Mouse (Mus musculus): ENCODE data around the gene Itpkb. TPM values are rescaled to one million over a fixed set of nuclear protein-coding genes. Genes with fewer than 3 reads are reported as not detected.
"Not testable (repeated sequence)": the region's sequence is repeated elsewhere in the genome, so short reads cannot be mapped to it uniquely, and the experiment has no call there.

Itpkb gene
- polyA plus RNA-seq, 1 experiment: 0.03 TPM

DNA sequence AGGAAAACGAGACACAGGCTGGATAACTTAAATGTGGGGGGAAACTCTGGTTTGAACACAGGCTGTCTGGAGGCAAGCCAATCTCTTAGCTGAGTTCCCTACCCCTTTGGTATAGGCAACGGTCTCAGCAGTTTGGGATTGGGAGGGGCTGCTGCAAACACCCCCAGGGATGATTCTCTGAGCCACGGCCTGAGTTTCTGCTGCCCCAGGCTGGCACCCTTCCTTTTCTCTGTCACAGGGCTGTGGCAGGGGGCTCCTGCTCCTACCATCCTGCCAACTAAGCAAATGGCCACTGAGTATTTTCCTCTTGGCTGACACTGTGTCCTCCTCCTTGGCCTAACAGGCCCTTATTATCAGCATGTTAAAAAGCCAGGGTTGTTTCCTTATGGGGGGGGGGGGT is 37.3 kb downstream of the Itpkb start:
- Histone ChIP-seq H3K36me3 (ENCODE audit: control insufficient read depth) (no peaks in the 10 kb centered on the region), H3K9me3 (ENCODE audit: control insufficient read depth, low read length) (no peaks in the 10 kb centered on the region), H3K4me3 (replicated peaks) (no peak overlapping the region), H3K4me1 (ENCODE audit: control insufficient read depth) (peaks cover 14% of the 10 kb centered on the region), H3K27me3 (ENCODE audit: control insufficient read depth) (peaks cover 9% of the 10 kb centered on the region)
- no peak for TF ChIP-seq GATA1 (IDR thresholded peaks at IDR 0.05; ENCODE audit: low read length)
- TF ChIP-seq TAL1 (IDR thresholded peaks at IDR 0.05; ENCODE audit: low read length): no peak

GRCm38 (mm10) chr1:180368112-180368511 is 37.8 kb downstream of the Itpkb start:
- Histone ChIP-seq H3K27me3 (ENCODE audit: control insufficient read depth) (peaks cover 6% of the 10 kb centered on the region), H3K4me3 (replicated peaks) (no peak overlapping the region), H3K36me3 (ENCODE audit: control insufficient read depth) (no peaks in the 10 kb centered on the region), H3K9me3 (ENCODE audit: control insufficient read depth, low read length) (no peaks in the 10 kb centered on the region), H3K4me1 (ENCODE audit: control insufficient read depth) (peaks cover 14% of the 10 kb centered on the region)
- TF ChIP-seq GATA1 (IDR thresholded peaks at IDR 0.05; ENCODE audit: low read length) (no peak), TAL1 (IDR thresholded peaks at IDR 0.05; ENCODE audit: low read length) (no peak)

DNA sequence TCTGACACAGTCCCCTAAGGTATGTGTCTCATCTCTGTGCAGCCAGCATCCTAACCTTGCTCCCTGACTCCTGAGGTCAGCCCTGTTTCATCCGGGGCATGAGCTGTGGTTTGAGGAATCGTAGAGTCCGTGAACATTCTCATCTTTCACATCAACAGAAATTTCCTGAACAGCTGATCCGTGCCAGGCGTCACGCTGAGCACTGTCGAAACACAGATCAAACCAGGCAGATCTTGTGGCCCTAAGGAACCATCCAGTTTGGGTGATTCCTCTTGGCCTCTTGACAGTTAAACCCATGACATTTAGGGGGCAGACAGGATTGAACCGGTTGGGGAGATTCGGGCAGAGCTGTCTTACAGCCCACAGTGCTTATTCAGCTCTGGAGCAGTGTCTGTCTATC is 38.4 kb downstream of the Itpkb start:
- Histone ChIP-seq H3K9me3 (ENCODE audit: control insufficient read depth, low read length) (no peaks in the 10 kb centered on the region), H3K4me1 (ENCODE audit: control insufficient read depth) (peaks cover 14% of the 10 kb centered on the region), H3K27me3 (ENCODE audit: control insufficient read depth) (peaks cover 3% of the 10 kb centered on the region), H3K36me3 (ENCODE audit: control insufficient read depth) (no peaks in the 10 kb centered on the region), H3K4me3 (replicated peaks) (no peak overlapping the region)
- TF ChIP-seq GATA1 (IDR thresholded peaks at IDR 0.05; ENCODE audit: low read length): no peak
- no peak for TF ChIP-seq TAL1 (IDR thresholded peaks at IDR 0.05; ENCODE audit: low read length)

DNA sequence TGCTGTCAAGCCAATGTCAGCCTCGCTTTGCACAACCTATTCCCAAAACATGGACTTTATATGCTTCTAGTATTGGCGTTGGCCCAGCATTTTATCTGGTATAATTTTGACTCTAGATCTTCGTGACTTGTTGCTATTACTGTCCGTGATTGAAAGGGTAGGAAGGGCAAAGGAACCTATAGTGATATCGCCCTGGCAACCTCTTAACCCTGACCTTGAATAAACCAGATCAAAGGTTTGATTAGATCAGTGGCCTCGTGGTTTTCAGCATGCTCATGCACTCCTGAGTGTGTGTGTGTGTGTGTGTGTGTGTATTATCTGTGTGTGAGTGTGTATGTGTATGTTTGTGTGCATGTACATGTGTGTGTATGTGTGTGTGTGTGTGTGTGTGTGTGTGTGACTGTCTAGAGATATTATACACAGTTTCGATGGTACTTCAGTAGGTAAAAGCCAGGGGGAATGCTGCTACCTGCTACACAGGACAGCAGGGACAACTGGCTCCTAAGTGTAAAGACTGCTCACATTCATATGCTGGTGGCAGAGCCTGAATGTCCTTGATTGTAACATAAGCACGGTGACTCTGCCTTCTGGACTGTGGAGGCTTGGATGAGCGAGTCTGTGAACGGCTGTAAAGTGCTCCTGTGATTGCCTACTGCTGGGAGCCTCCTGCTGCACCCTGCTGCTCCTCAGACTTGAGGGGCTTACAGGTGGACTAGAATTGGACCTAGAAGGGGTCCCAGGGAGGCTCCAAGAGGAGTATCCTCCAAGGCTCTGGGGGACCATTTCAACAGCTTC is 40.8 kb downstream of the Itpkb start:
- TF ChIP-seq TAL1 (IDR thresholded peaks at IDR 0.05; ENCODE audit: low read length) (no peak), GATA1 (IDR thresholded peaks at IDR 0.05; ENCODE audit: low read length) (no peak)
- Histone ChIP-seq H3K27me3 (ENCODE audit: control insufficient read depth) (peaks cover 1% of the 10 kb centered on the region; the same call in 1 of the 2 replicates), H3K4me3 (replicated peaks) (no peak overlapping the region), H3K9me3 (ENCODE audit: control insufficient read depth, low read length) (no peaks in the 10 kb centered on the region), H3K4me1 (ENCODE audit: control insufficient read depth) (no peaks in the 10 kb centered on the region), H3K36me3 (ENCODE audit: control insufficient read depth) (no peaks in the 10 kb centered on the region)

DNA sequence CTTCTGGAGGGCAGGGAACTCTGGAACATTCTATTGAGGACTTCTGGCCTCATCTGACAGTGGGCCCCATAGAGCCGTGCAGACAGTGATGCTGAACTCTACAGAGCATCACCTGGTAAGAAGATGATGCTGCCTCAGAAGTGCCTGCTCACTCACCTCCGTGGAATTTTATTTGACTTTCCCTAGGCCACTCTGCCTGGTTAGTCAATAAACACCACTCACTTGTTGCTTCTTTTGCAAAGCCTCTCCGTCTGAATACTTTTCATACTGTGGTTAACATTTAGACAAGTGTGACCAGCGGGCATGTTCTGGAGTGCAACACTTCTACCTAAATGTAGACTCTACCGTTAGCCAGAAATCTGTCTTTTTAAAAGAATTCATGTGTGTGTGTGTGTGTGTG is 42.0 kb downstream of the Itpkb start:
- H3K4me1 ChIP-seq (ENCODE audit: control insufficient read depth); H3K27me3 ChIP-seq (ENCODE audit: control insufficient read depth); H3K36me3 ChIP-seq (ENCODE audit: control insufficient read depth); H3K9me3 ChIP-seq (ENCODE audit: control insufficient read depth, low read length); H3K4me3 ChIP-seq (replicated peaks): not testable (repeated sequence)

DNA sequence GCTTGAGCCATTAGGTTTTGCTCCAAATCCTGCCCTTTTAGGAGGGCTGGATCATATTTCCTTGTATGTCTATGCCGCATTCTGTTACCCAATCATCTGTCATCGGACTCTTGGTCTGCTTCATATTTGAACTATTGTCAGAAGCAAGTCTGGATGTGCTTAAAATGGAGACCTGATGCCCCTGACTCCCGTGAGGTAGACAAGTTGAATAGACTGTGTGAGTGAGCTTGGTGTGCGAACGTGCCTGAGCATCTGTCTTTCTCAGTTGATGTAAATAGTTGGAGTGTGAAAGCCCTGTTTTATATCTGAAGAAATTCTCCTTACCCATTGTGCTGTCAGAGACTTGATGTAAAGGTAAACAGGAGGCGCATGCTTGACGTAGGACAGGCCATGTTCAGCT is 46.3 kb downstream of the Itpkb start:
- Histone ChIP-seq H3K9me3 (ENCODE audit: control insufficient read depth, low read length) (no peaks in the 10 kb centered on the region), H3K27me3 (ENCODE audit: control insufficient read depth) (no peaks in the 10 kb centered on the region), H3K4me3 (replicated peaks) (no peak overlapping the region), H3K4me1 (ENCODE audit: control insufficient read depth) (peaks cover 6% of the 10 kb centered on the region), H3K36me3 (ENCODE audit: control insufficient read depth) (no peaks in the 10 kb centered on the region)
- TF ChIP-seq GATA1 (IDR thresholded peaks at IDR 0.05; ENCODE audit: low read length) (no peak), TAL1 (IDR thresholded peaks at IDR 0.05; ENCODE audit: low read length) (no peak)

DNA sequence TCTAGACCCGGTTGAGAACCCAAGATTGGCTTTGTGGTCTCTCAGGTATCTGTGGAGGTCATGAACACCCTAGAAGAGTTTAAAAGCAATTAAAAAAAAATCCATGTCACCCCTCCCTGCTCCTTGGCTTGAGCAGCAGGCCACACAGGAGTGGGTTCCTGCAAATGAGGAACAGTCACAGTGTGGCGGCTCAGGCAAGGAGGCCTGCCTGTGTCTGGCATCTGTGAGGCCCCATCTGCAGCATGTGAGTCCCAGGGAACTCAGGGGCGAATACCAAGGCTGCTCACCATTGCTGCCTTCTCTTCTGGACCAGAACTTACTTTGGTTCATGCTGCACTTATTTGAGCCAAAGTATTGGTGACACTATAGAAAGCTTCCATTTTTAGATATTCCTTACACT is 49.3 kb downstream of the Itpkb start:
- Histone ChIP-seq H3K27me3 (ENCODE audit: control insufficient read depth) (no peaks in the 10 kb centered on the region), H3K9me3 (ENCODE audit: control insufficient read depth, low read length) (no peaks in the 10 kb centered on the region), H3K36me3 (ENCODE audit: control insufficient read depth) (no peaks in the 10 kb centered on the region), H3K4me1 (ENCODE audit: control insufficient read depth) (peaks cover 11% of the 10 kb centered on the region), H3K4me3 (replicated peaks) (no peak overlapping the region)
- TF ChIP-seq GATA1 (IDR thresholded peaks at IDR 0.05; ENCODE audit: low read length) (no peak), TAL1 (IDR thresholded peaks at IDR 0.05; ENCODE audit: low read length) (no peak)

DNA sequence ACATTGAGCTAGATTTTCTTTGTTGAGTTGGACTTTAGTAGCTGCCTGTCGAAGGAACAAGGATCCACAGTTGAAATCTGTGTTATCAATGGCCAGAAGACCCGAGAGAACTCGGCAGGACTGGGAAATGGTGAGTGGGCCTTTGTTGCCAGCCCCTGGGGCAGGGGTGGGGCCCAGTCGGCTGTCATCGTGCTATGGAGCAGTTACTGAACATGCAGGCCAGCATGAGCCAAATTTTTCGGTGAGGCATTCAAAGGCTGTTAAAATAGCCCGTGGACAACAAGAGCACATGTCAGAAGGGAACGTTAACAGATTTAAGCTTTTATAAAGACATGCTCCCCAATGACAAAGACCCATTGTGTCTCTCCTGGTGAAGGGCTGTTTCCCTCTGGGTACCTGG is 52.1 kb downstream of the Itpkb start:
- no peak for TF ChIP-seq GATA1 (IDR thresholded peaks at IDR 0.05; ENCODE audit: low read length)
- no peak for TF ChIP-seq TAL1 (IDR thresholded peaks at IDR 0.05; ENCODE audit: low read length)
- H3K36me3 ChIP-seq (ENCODE audit: control insufficient read depth): no peaks in the 10 kb centered on the region
- peaks cover 24% of the 10 kb centered on the region for H3K4me1 ChIP-seq (ENCODE audit: control insufficient read depth)
- H3K27me3 ChIP-seq (ENCODE audit: control insufficient read depth): no peaks in the 10 kb centered on the region
- H3K4me3 ChIP-seq (replicated peaks): no peak overlapping the region
- H3K9me3 ChIP-seq (ENCODE audit: control insufficient read depth, low read length): no peaks in the 10 kb centered on the region

DNA sequence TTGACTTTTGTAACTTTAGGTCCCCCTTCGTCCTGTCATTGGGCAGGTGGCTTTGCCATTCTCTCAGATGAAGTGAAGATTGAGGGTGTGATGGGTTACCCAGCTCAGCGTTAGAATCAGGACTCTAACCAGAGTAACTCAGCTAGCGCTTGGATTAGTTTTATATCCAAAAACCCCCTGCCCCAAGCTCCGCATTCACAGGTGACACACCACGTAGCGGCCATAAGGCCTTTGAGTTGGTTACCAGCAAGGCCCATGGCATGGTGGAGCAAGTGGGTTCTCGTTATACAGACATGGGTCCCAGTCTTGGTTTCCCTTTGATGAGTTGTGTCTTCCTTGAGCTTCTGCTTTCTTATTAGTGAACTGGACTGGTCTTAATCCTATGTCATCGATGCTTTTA is 53.6 kb downstream of the Itpkb start:
- Histone ChIP-seq H3K9me3 (ENCODE audit: control insufficient read depth, low read length) (no peaks in the 10 kb centered on the region), H3K36me3 (ENCODE audit: control insufficient read depth) (no peaks in the 10 kb centered on the region), H3K27me3 (ENCODE audit: control insufficient read depth) (no peaks in the 10 kb centered on the region), H3K4me1 (ENCODE audit: control insufficient read depth) (peaks cover 36% of the 10 kb centered on the region), H3K4me3 (replicated peaks) (no peak overlapping the region)
- TF ChIP-seq TAL1 (IDR thresholded peaks at IDR 0.05; ENCODE audit: low read length): no peak
- no peak for TF ChIP-seq GATA1 (IDR thresholded peaks at IDR 0.05; ENCODE audit: low read length)

GRCm38 (mm10) chr1:180384486-180384885 is 54.2 kb downstream of the Itpkb start:
- no peak overlapping the region for H3K4me3 ChIP-seq (replicated peaks)
- H3K4me1 ChIP-seq (ENCODE audit: control insufficient read depth): peaks cover 36% of the 10 kb centered on the region
- TF ChIP-seq TAL1 (IDR thresholded peaks at IDR 0.05; ENCODE audit: low read length) (no peak), GATA1 (IDR thresholded peaks at IDR 0.05; ENCODE audit: low read length) (no peak)
- no peaks in the 10 kb centered on the region for H3K27me3 ChIP-seq (ENCODE audit: control insufficient read depth)
- no peaks in the 10 kb centered on the region for H3K36me3 ChIP-seq (ENCODE audit: control insufficient read depth)
- no peaks in the 10 kb centered on the region for H3K9me3 ChIP-seq (ENCODE audit: control insufficient read depth, low read length)
